Mouse (Mus musculus) monocyte, adult 5-6 weeks (primary cell): ENCODE measurements at regions not wholly inside any gene's neighbourhood (a gene's known extent, or its start where the extent isn't known, plus 50 kb on each side); places are given as distances from the start of the nearest gene placed in this dataset.

Experiments used
- ATAC-seq: fragments of 153-309, 156-312 bp; replicated peaks from 2 replicates; pipeline ENCODE4 v1.8.0; 2017; ENCODE audit warnings: mild to moderate bottlenecking; ENCODE audit not compliant: low TSS enrichment, insufficient number of reproducible peaks, severe bottlenecking, poor library complexity, low FRiP score

DNA sequence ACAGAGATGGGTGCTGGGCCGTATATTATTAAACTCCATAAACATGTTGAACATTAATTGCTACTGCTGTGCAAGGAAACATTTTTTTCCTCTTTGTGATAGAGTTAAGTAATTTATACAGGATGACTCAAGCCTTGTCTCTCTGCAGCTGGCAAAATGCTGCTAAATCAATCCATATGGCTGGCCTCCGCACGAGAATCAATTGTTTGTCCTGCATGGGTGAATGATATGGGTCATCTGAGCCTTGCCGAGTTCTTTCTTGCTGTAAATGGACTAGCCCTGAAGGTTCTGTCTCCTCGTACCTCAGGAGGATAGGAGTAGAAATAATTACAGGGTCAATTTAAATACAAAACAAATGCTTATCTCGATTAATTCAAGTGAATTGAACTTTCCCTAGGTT is 591.6 kb downstream of the Slc4a3 start:
- no peak for ATAC-seq

GRCm38 (mm10) chr1:76143516-76143915 is 597.5 kb downstream of the Slc4a3 start:
- ATAC-seq, result no peak

- no peak for ATAC-seq
Observed at GRCm38 (mm10) chr1:76148963-76149362, 602.9 kb downstream of the Slc4a3 start.

DNA sequence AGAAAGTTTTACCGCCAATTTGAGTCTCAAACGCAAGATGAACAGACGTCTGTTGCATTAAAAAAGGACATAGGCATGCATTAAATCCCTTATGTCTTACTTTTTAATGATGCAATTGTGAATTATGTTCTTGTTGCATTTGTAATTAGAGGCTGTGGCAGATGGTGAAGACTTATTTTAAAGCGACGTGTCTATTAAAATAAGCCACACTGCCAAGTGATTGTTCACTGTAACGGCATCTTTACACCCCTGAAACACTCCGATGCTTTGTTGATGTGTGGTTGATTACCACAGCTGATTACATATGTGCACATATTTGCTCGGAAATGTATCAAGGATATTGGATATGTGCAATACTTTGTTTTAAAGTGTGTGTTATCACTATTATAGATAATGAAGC is 610.2 kb downstream of the Slc4a3 start:
- no peak for ATAC-seq

GRCm38 (mm10) chr1:76167486-76167885 is 621.4 kb downstream of the Slc4a3 start:
- no peak for ATAC-seq

DNA sequence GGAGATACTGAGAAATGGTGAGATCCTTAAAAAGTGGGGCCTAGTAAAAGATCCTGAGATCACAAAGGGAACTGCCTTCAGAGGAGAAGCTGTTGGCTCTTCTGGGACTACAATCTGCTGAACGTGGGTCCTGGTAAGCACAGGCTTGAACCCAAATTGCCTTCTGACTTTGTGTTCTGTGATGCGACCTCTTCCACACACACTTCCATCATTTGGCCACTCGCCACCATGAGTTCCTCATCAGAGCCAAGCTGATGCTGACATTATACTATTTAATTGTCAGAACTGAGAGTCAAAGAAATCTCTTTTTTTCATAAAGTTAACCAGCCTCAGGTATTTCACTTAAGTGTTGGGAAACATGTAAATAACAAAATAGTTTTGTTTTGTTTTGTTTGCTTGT is 635.1 kb downstream of the Slc4a3 start:
- ATAC-seq, result no peak

DNA sequence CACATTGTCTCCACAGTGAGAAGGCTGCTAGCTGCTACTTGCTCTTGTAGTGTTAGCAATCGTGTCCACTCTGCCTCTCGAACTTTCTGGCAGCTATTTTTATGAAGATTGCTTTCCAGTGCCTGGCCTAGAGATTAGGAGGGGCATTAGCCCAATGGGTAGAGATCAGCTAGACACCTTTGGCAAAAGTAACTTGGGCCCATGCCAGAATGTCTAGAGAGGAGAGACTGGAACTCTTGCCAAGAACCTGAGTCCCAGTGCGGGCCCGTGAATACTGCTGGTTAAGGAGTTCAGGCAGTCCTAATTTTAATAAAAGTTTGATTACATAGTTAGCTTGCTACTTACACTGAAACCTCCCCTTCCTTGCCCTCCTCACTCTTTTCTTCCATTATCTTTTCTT is 648.8 kb downstream of the Slc4a3 start:
- no peak for ATAC-seq

- no peak for ATAC-seq
Observed at GRCm38 (mm10) chr1:76197651-76198050, 651.6 kb downstream of the Slc4a3 start.

- ATAC-seq, result no peak
Observed at GRCm38 (mm10) chr1:76200906-76201305, 654.8 kb downstream of the Slc4a3 start.

DNA sequence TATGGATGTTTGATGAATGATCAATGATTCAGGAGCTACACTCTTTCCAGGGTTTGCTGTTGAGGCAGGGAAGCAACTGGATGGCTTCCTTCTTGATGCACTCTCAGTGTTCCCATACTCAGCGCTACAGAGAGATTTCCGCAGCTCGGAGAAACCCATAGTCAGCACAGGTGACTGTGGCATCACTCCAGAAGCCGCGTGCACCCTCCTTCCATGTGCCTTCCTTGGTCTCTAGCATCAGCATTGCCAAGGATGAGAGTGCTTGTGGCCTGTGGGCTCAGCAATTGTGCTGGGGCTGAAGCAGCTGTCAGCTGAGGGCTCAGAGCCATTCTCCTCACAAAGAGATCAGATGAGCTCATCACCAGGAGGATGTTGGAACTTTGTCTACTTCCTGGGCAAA is 666.4 kb downstream of the Slc4a3 start:
- ATAC-seq, result no peak

GRCm38 (mm10) chr1:76244721-76245120 is 698.7 kb downstream of the Slc4a3 start:
- no peak for ATAC-seq

DNA sequence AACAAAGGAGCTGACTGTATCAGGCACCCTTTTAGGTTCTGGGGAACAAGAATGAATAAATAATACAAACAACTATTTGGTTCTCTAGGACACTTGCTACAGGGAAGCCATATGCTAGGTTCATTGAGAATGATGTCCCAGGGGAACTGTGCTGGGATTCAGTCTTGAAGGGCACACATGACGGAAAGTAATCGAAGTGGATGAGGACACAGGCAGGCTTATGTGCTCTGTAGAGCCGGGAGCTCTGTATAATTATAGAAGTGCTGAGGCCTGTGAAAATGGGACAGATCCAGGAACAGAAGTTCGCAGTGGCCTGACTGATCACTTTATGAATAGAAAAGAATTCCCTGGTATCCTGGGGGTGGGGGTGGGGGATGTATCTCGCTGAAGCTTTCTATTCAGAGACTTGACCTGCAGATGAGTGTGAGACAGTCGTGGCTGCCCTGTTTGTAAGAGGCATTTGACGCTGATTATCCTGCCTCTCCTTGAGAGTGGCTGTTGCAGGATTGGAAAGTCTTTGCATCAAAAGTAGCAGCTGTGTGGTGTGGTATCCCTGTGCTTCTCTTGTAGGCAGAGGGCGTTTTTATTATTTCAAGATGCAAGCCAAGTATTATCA is 700.2 kb downstream of the Slc4a3 start:
- no peak for ATAC-seq

GRCm38 (mm10) chr1:76247126-76247525 is 701.1 kb downstream of the Slc4a3 start:
- no peak for ATAC-seq

DNA sequence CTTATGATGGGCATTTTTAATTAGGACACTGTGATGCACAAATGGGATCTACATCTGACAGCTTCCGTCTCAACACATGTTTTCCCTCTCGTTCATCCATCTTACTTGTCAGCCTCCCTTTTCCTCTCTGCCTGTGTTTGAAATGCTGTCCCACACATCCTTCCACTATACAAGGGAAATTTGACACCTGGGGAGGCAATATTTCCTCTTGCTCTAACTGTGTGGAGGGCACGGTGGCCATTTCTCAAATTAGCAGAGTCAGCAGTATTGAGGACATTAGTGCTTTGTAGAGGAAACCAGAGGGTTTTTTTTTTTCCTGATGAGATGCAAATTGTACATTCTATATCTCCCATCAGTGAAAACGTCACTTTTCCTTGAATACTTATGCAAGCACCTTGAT is 712.2 kb downstream of the Slc4a3 start:
- ATAC-seq, result no peak

DNA sequence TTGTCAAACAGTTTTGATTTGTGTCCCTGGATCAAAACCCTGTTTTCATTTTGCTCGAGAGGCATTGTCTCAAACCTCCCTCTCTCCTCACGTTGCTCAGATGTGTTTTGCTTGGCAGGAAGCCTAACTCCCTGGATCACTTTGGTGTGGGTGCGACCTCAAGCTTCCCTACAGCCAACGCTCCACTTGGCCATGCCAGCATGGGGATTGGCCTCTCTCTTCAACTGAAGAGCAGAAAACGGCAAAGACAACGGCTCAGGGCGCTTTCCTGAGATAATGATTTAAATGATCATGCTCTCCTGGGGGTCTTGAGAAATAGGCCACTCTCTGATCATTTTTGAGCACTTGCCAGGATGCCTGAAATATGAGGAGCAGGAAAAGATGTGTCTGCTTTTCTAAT is 730.1 kb downstream of the Slc4a3 start:
- no peak for ATAC-seq

DNA sequence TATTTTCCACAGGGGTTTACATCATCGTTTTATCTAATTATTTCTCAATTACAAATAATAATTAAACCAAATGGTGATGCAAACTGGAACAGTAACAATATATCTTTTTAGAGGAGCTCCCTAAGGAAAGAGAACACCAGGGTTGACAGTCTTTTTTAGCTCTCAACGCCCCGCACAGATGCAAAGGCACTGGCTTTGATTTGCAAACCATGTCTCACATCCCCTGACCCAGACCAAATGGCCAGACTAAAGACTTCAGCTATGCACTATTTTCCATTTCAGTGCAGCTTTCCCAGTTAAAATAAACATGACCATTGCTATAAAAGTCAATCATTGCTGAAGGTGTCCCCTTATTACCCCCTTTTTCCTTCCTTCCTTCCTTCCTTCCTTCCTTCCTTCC is 730.6 kb downstream of the Slc4a3 start:
- ATAC-seq, result no peak

GRCm38 (mm10) chr1:76283322-76283721 is 737.3 kb downstream of the Slc4a3 start:
- no peak for ATAC-seq

- no peak for ATAC-seq
Observed at GRCm38 (mm10) chr1:76322943-76323559, 777.0 kb downstream of the Slc4a3 start.

DNA sequence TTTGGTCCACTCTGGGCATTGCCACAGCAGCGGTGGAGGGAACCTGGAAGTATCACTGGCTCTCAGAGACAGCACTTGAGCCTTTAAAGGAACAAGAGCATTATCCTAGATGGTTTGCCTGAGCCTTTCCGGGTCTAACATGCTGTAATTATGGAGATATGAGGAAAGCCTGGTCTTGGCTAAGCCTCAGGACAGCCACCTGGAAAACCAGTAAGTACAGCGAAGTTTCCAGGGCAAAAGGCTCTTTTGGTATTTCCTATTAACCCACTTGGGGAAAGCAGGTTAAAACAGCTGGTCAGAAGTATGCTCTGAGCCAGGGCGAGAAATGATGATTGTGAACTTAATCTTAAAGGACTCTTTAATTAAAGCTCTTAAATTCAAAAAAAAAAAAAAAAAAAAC is 777.5 kb downstream of the Slc4a3 start:
- no peak for ATAC-seq

DNA sequence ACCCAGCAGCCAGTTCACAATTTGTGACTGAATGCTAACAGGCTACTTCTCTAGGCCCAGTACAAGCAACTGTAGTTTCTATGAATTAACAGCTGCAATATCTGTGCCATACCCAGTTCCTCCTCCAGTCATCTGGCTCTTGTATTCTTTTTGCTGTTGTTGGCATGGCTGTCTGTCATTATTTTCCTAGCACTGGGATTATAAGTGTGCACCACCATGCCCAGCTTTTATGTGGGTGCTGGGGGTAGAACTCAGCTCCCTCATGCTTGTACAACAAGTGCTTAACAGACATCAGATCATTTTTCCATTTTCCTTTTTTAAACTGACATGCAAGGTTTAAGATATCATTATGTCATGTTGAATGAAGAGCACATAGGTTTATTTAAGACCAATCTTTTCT is 789.9 kb downstream of the Slc4a3 start:
- no peak for ATAC-seq

DNA sequence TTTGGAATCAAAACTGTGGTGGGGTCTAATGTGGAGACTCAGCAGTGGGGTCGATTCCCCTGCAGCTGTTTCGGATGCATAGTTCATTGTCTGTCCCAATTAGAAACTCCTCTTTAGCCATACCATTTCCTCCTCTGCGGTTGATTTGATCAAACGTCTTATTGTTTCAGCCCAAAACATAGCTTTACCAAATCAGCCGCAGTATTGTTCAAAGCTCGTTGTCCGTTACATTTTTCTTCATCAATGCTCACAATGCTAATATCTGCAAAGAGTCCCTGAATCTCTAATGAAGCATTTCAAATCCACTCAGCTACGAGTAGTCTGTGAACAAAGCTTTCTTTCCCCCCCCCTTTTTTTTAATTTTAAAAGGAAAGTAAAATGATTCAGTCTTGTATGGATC is 816.0 kb downstream of the Slc4a3 start:
- no peak for ATAC-seq
